Mouse (Mus musculus): Measurements from ENCODE around the gene Fes.
A peak's percentile ranks its signal among the peaks of the same experiment; 100 is the strongest.
"Not testable (repeated sequence)": the region's sequence is repeated elsewhere in the genome, so short reads cannot be mapped to it uniquely, and the experiment has no call there.

Gene Fes

DNA sequence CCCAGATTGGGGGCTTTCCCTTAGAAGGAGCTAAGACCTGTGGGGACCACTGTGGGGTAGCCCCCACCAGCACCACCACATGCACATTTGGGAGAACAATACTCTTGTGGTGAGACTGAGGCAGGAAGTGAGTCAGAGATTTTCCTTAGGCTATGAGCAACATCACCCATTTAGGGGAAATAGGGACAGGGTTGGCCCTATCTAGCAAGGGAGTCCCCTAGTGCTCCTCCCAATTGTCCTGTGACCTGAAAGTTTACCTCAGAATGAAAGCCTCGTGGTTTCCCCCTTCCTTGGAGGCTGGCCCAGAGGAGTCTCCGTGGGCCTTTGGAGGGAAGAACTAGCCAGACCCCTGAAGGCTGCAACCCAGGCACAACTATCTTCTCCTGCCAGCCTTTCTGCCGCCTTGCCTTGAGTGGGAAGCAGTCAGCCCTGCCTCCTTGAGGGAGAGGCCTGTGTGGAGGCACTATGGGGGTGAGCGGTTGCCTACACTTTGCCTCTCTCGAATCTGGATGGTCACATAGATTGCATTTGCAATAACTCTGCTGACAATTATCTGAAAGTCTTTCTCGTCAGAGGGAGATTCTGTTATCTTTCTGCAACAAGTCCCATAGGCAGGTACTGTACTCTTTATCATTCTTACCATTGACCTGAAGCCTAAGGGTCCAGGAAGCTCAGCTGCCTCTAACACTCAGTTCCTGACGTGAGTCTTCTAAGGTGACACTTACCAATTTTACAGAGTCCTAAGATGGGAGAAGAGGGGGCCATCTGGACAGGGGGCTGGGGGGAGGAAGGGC is 16.6 kb upstream of the Fes start:
- DNase-seq: peak in 1 of 2 experiments; percentile 49

GRCm38 (mm10) chr7:80403551-80403950 is 15.8 kb upstream of the Fes start:
- DNase-seq: peak; percentile 77 to 86

DNA sequence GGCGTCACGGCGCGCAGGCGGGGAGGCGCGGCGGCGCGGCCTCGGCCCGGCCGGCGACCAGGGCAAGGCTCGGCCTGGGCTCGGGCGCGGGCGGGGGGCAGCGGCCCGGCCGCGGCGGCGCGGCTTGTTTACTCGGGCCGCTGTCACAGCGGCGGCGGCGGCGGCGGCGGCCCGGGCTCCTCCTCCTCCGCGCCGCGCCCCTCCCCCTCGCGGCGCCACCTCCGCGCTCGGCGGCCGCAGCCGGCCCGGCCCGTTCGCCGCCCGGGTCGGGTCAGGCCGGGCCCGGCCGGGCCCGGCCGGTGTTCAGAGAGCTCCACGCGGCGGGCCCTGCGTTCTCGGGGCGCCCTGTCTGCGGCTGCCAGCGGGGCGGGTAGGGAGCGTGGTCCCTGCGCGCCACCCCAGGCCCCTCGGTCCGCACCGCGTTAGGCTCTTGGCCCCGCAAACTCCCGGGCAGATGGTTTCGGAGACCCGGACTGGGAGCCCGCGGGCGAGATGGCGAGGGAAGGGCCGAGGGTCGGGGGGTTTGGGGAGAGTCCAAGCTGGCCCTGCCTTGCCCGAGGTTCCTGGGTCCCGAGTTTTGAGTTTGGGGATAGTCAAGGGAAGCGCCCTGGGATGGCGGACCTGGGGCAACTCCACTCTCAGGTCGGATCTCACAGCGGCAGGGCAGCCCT is 15.0 kb upstream of the Fes start:
- DNase-seq: peak; percentile 79 to 89

DNA sequence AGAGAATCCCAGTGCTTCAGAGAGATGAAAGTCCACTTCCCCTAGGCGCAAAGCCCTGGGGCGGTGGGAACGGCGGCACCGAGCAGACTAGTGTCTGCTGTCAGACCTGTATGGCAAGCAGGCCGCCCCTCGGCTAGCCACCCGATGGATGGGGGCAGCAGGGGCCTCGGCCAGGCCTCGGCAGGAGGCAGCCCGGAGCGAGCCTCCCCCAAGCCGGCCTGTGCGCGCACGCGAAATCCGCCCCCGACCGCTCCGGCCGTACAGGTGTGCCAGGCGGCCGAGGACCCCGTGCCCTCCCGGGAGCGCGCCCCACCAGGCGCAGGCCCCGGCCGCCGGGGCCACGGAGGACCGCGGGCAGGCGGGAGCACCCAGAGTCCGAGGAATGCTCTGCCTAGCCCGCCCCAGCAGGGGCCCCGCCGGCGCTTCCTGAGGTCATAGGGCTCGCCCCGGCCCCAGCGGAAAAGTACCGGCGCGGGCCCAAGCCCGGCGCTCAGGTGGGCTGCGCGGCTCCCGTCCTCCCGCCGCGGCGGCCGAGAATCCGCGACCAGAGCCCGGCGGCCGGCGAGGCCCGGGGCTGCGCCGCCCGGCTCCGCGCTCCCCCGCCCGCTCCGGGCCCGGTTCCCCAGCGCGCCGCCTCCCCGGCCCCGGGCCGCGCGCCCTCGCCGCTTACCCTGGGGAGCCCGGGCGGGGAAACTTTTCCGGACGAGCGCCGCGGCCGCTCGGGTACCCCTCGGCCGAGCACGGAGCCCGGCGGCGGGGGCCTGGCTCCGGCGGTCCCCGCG is 14.3 kb upstream of the Fes start:
- DNase-seq: peak; percentile 70 to 77

DNA sequence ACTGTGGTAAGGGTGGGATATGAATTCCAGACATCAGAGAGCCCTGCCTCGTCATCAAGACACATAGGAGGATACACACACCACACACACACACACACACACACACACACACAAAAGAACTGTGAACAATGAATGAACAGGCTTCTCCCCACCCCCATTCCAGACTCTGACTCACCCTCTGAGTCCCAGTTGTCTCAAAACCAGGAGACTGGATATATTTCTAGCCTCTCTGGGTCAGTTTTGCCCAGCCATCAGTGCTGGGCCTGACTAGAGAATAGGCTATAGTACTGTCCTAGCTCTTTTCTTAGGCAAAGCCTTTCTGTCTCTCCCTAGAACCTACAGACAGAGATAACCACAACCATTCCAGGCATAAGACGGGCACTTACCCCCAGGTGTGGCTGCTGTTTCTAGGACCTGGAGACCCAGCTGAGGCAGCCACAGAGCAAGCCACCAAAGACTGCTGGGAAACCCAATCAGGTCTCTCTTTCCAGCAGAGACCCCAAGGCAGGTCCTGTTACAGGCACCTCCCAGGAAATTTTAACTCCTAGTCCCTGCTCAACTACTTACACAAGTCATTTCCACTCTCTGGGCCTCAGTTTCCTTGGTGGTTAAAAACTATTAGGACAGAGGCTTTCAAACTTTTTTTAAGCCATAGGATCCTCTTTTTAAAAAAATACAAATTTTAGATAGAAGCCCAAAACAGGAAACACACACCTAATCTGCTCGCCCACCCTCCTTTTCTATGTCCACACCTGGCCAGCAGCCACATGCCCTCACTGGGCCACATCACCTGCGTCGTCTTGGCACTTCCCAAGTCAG is 13.5 kb upstream of the Fes start:
- DNase-seq: no peak

DNA sequence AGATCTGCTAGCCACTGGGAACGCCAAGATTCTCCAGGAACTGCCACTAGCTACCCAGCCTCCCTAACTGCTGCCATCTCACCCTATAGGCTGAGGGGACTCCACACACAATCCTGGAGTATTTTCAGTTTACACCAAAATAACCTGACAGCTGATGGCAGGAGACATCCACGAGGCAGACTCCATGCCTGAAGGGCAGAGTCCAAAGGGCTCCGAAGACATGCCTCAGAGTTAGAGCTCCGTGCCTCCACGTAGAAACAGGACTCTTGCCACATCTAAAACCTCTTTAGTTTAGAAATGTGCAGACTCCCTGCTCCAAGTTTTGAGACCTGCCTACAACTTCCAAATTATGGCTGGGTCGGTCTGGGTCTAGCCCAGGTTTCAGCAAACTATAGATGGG is 12.8 kb upstream of the Fes start:
- DNase-seq: no peak

GRCm38 (mm10) chr7:80400099-80400498 is 12.4 kb upstream of the Fes start:
- peak; percentile 63 to 78 for DNase-seq

DNA sequence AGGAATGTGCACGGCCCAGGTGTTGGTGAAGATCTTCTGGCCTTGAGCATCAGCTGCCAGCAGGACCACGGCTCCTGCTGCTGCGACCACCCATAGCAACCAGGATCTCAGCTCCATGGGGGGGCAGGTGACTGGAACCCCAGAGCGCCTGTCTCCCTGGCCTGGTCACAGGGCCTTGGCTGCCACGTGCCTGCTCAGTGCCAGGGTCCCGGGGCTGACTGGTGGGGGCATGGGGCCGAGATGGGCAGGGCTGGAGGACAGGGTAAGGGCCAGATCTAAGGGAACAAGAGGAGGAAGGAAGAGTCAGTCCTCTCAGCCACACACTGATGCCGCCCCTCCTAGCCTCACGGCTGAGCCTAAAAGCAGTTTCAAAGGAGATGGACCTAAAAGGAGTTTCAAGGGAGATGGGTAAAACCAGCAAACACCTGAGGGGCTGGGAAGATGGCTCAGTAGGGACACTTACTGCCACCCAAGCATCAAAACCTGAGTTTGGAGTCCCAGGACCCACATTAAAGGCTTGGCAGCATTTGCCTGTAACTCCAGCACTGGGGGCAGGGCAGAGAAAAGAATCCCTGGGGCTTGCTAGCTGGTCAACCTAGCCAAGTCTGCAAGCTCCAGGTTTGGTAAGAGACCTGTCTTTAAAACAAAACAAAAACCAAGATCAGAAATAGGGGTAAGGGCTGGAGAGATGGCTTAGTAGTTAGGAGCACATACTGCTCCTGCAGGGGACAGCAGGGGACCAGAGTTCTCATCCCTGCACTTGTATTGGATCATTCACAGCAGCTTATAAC is 11.1 kb upstream of the Fes start:
- DNase-seq: no peak

- DNase-seq: no peak
These were observed 10.2 kb upstream of the Fes start for GRCm38 (mm10) chr7:80397986-80398385.

DNA sequence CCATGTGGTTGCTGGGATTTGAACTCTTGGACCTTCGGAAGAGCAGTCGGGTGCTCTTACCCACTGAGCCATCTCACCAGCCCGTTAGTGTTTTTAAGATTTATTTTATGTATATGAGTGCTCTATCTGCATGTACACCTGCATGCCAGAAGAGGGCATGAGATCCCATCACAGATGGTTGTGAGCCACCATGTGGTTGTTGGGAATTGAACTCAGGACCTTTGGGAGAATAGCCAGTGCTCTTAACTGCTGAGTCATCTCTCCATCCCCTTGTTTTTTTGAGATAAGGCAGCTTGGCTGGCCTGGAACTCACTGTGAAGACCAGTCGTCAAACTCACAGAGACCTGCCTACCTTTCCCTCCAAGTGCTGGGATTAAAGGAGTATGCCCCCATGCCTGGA is 8.7 kb upstream of the Fes start:
- not testable (repeated sequence) for DNase-seq

- DNase-seq: no peak
These were observed 6.9 kb upstream of the Fes start for GRCm38 (mm10) chr7:80394600-80394999.

DNA sequence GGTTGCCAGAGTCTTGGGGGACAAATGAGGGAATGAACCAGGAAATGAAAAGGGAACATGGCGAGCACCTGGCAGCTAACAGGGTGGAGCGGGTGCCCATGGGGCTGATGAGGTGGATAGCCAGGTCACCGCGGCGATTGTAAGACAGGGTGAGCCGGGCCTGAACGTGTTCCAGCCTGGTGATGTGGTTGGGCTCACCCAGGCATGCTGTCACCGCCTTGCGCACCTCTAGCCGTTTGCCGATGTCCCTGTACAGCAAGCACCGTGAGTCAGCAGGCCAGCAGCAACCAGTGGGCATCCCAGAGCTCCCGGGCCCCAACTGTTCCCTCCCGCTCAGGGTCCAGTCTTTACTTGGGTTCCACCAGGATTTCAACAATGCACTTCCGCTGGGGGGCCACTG is 4.4 kb upstream of the Fes start:
- no peak for DNase-seq

DNA sequence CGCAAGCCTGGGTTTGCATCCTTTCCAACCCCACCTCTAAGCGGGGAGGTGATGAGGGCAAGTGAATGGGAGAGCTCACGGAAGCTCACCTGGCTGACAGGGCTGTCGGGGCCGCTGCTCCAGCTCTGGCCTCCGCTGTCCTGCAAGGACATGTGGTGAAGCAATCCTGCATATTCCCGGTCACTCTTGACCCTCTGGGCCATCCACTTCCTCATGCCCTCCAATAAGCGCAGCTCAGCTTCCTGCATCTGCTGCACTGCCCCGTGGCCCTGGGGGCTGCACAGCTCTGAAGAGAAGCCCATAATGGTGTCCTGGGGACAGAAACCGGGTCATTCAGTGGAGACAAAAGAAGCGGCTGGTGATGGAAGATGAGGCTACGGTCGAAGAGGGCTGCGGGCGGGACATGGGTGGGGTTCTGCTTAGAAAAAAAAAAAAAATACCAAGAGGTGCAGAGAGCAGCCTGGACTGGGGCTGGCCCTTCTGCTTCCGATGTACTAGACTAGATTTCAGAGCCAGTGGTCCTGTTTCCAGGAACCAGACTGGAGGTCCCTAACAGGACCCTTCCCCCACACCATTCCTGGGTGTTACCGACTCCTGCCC is 613 bp downstream of the Fes start:
- DNase-seq: peak; percentile 61 to 63

GRCm38 (mm10) chr7:80386235-80386930 is 1.4 kb downstream of the Fes start:
- peak; percentile 90 to 94 for DNase-seq

- DNase-seq: no peak
These were observed 4.8 kb downstream of the Fes start for GRCm38 (mm10) chr7:80382919-80383318.

DNA sequence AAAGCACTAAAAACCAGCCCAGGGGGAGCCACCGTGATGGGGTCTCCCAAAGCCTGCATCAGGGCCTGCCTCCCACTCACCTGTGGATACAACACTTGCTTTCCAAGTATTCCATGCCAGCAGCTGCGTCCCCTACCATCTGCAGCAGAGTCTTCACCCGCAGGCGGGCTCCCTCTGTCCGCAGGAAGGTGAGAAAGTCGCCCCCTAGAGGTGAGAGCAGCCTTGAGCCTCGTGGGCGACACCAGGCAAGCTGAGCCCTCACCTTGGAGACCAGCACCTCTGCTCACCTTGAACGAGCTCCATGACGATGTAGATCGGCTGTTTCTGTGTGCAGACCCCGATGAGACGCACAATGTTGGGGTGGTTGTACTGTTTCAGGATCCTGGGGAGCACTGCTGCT is 8.2 kb downstream of the Fes start:
- DNase-seq: peak in 1 of 2 experiments; percentile 51

DNA sequence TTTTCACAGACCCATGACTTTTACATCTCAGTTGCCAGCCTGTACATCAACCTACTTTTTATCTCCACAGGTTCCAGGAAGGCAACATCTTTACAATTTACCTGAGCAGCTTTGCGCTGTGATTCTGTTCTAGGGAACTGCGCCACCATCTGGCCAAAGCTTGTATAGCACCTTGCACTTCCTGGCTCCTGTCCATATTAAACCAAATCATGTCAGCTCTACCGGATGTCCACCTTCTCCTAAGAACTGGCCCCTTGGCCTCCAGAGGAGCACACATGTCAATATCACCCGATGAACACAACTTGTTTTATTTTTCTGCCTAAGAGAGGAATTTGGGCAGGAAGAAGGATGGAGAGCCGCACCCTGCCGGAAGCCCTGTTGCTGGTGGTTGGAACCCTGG is 10.3 kb downstream of the Fes start:
- DNase-seq: peak in 1 of 2 experiments; percentile 80

- DNase-seq: no peak
These were observed 11.6 kb downstream of the Fes start for GRCm38 (mm10) chr7:80376192-80376591.

- DNase-seq: no peak
These were observed 12.2 kb downstream of the Fes start for GRCm38 (mm10) chr7:80375376-80376039.

DNA sequence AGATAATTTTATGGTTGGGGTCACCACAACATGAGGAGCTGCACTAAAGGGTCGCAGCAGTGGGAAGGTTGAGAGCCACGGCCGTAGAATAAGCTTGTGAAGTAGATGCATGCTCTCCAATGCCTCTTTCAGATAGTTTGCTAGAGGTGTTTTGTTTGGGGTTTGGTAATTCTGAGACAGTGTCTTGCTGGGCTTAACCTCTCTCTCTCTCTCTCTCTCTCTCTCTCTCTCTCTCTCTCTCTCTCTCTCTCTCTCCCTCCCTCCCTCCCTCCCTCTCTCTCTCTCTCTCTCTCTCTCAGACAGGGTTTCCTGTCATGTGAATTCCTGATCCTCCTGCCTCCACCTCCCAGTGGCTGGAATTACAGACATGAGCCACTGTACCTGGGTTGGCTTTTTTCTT is 13.0 kb downstream of the Fes start:
- DNase-seq: no peak
